Mouse (Mus musculus): ENCODE data around the gene Mpz. TPM values are rescaled to one million over a fixed set of nuclear protein-coding genes. Genes with fewer than 3 reads are reported as not detected.

The Mpz gene
- polyA plus RNA-seq (2012; rRNA removed): 15.9 and 24.9 TPM in 2 replicates

DNA sequence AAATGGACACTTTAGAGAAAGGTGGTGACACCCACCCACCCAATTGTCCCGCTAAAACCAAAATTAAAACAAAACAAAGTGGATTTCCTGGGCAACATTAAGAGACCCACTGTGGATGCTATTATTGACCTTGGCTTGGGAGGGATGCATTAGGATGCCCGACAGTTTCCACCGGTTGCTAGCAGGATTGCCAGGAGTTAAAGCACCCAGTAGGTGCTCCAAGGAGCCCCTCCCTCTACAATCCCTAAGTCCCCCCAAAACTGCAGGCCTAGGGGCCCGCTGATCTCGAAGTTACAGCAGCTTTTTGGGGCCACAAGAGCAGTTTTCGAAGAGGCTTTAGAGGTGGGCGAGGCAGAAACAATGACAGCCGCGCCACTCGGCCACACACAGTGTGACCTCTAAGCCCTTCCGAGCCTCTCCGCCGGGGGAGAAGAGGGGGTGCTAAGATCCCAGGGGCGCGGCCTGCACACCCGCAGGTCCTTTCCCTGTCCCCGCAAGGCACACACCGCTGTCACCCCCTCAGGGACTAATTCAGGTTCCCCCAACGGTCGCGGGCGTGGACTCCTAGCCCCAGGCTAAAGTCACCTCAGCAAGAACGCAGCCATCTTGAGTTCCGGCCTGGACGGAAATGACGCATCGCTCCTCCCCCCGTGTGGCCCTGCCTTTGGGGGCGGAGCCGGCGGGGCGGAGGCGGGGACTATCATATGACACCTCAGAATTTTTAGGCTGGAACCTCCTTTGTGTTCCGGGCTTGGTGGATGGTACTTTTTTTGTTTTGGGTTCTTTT lies at the start of gene Mpz, which contains the start of gene Sdhc:
Gene Mpz, plus strand, starts transcription at position 738 of the 787 bp plus-strand sequence.
Gene Sdhc, minus strand, starts transcription at position 630 of the 787 bp plus-strand sequence.
- DNase-seq: peak; percentile 98
- H3K4me1 ChIP-seq (ENCODE audit: control insufficient read depth, insufficient read depth, low read length): peaks cover 3% of the 10 kb centered on the region
- TF ChIP-seq POLR2A (IDR thresholded peaks at IDR 0.05; ENCODE audit: borderline replicate concordance, extremely low read depth, low read depth, low read length) (peak; percentile 97), CTCF (IDR thresholded peaks at IDR 0.05; ENCODE audit: insufficient read depth, low read length) (no peak)
- peak within 1 kb of the TSS; percentile 90 for H3K4me3 ChIP-seq (replicated peaks; ENCODE audit: extremely low read depth, low read depth, low read length)
- 1% methylated on average over 34 of the region's 34 CpGs for WGBS

DNA sequence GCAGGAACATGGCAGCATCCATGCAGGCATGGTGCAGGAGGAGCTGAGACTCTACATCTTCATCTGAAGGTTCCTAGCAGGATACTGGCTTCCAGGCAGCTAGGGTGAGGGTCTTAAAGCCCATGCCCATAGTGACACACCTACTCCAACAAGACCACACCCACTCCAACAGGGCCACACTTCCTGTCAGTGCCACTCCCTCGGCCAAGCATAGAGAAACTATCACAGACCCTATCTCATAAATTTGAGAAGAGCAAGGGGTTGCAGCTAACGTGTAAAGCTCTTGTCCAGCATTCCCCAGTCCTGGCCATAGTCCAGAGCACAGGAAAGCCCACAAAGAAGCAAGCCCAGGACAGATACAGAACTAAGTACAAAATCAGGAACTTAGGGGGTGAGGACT lies 49.5 kb upstream of the Mpz start:
- no peak overlapping the region for H3K4me3 ChIP-seq (replicated peaks; ENCODE audit: extremely low read depth, low read depth, low read length)
- no peak for DNase-seq
- 0 out of 2 replicates have a peak, but pooled peaks cover 3% of the 10 kb centered on the region for H3K4me1 ChIP-seq (ENCODE audit: control insufficient read depth, insufficient read depth, low read length)
- TF ChIP-seq CTCF (IDR thresholded peaks at IDR 0.05; ENCODE audit: insufficient read depth, low read length) (no peak), POLR2A (IDR thresholded peaks at IDR 0.05; ENCODE audit: borderline replicate concordance, extremely low read depth, low read depth, low read length) (no peak)
- 47% methylated on average over 2 of the region's 2 CpGs for WGBS

DNA sequence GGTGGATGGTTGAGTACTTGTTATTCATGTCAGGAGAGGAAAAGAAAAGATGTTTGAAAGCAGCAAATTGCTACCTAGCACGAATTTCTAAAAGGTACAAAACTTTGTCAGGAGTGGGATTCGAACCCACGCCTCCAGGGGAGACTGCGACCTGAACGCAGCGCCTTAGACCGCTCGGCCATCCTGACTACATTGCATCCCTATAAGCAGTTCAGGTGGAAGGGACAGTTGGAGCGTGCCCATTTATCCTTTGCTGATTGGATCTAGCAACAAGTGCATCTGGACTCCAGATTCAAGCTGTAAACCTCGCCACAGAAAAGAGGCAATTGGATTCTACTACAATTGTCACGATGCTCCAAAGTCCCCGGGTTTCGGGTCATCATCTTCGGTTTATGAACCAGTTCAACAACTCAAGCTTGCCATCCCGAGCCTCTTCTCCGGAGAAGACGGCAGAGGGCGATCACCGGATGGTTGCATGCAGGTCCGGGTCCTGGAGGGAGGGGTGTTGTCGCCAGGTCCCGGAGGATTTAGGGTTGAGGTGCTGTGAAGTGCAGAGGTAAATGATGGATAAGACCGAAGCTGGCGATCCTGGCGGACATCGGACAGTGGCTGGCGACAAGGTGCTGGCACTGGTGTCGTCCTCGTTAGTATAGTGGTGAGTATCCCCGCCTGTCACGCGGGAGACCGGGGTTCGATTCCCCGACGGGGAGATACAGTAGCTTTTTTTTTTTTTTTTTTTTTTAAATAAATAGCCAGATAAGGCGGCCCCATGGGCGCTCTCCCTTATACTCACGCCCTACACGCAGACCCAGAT lies 48.6 kb upstream of the Mpz start:
- TF ChIP-seq POLR2A (IDR thresholded peaks at IDR 0.05; ENCODE audit: borderline replicate concordance, extremely low read depth, low read depth, low read length) (no peak), CTCF (IDR thresholded peaks at IDR 0.05; ENCODE audit: insufficient read depth, low read length) (no peak)
- DNase-seq: peak; percentile 80
- under 1% methylated on average over 40 of the region's 40 CpGs for whole genome bisulfite sequencing
- H3K4me3 ChIP-seq (replicated peaks; ENCODE audit: extremely low read depth, low read depth, low read length): peak overlapping the region; percentile 89
- H3K4me1 ChIP-seq (ENCODE audit: control insufficient read depth, insufficient read depth, low read length): 0 out of 2 replicates have a peak, but pooled peaks cover 3% of the 10 kb centered on the region

DNA sequence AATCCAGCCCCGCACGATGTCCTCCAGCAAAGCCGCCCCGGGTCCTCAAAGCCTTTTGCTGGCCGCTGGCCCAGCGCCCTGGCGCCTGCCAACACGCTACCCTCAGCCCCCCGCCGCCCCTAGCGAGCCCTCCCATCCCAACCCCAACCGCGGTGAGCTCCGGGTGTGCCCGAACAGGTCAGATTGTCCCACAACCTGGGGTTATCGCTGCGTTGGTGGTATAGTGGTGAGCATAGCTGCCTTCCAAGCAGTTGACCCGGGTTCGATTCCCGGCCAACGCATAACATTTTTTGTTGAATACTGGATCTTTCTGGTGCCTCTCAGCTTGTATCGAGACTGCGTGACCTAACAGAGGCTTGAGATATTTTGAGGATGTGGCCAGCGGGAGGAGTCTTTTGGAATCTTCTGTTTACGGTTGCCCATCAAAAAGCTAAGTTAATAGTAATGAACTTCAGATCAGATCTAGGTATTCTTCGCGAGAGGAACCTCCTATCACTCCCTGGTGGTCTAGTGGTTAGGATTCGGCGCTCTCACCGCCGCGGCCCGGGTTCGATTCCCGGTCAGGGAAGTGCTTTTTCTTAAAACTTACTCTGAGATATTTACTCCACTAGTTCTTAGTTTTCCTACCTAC lies 47.8 kb upstream of the Mpz start:
- H3K4me1 ChIP-seq (ENCODE audit: control insufficient read depth, insufficient read depth, low read length): 0 out of 2 replicates have a peak, but pooled peaks cover 3% of the 10 kb centered on the region
- DNase-seq: peak; percentile 84
- under 1% methylated on average over 35 of the region's 35 CpGs for WGBS
- peak overlapping the region; percentile 89 for H3K4me3 ChIP-seq (replicated peaks; ENCODE audit: extremely low read depth, low read depth, low read length)
- TF ChIP-seq POLR2A (IDR thresholded peaks at IDR 0.05; ENCODE audit: borderline replicate concordance, extremely low read depth, low read depth, low read length): no peak
- no peak for TF ChIP-seq CTCF (IDR thresholded peaks at IDR 0.05; ENCODE audit: insufficient read depth, low read length)

DNA sequence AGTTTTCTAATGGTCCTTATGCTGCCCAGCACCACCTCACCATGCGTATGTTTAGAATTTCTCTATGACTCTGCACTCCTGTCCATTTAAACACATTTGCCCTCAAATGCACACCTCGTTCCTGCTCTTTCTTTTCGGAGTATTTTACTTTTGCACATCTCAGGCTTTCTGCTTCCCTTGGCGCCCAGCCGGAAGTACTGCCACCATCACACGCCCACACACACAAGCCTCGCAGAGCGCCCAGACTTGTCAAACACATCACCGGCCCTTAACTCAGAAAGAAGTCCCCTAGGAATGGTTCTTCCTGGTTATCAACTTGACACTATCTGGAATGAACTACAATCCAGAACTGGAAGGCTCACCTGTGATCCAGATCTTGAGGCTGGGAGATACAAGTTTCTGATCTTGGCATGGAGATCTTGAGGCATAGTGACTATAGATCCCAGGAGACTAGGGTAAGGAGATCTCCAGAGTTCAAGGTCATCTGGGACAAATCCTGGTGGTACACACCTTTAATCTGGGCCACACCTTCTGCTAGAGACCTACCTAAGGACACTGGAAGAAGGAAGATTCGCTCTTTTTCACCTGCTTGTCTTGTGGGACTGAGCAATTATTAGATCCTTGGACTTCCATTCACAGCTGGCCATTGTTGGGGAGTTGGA lies 47.2 kb upstream of the Mpz start:
- no peak for TF ChIP-seq POLR2A (IDR thresholded peaks at IDR 0.05; ENCODE audit: borderline replicate concordance, extremely low read depth, low read depth, low read length)
- no peak for TF ChIP-seq CTCF (IDR thresholded peaks at IDR 0.05; ENCODE audit: insufficient read depth, low read length)
- Histone ChIP-seq H3K4me1 (ENCODE audit: control insufficient read depth, insufficient read depth, low read length) (0 out of 2 replicates have a peak, but pooled peaks cover 3% of the 10 kb centered on the region), H3K4me3 (replicated peaks; ENCODE audit: extremely low read depth, low read depth, low read length) (peak overlapping the region; percentile 13)
- 23% methylated on average over 10 of the region's 10 CpGs for WGBS
- DNase-seq: no peak

DNA sequence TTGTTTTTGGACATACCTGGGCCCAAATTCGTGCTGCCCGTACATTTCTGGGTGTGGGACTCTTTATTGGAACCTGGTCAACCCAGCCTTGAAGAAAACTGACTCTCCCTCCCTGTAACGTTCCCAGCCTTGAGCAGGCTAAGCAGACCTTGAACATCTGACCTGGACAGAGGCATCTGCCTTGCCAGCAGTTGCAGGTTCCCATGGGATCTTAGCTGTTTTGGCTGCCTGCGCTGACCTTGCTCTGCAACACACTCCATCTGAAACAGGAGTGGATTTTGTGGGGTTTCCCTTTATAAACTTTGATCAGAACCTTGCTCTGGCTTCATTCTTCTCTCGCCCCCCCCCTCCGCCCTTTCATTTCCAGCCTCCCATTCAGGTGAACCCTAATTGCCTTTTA lies 45.3 kb upstream of the Mpz start:
- no peak for DNase-seq
- Histone ChIP-seq H3K4me3 (replicated peaks; ENCODE audit: extremely low read depth, low read depth, low read length) (no peak overlapping the region), H3K4me1 (ENCODE audit: control insufficient read depth, insufficient read depth, low read length) (0 out of 2 replicates have a peak, but pooled peaks cover 3% of the 10 kb centered on the region)
- TF ChIP-seq CTCF (IDR thresholded peaks at IDR 0.05; ENCODE audit: insufficient read depth, low read length): no peak
- no peak for TF ChIP-seq POLR2A (IDR thresholded peaks at IDR 0.05; ENCODE audit: borderline replicate concordance, extremely low read depth, low read depth, low read length)
- WGBS: 79% methylated on average over 6 of the region's 6 CpGs

DNA sequence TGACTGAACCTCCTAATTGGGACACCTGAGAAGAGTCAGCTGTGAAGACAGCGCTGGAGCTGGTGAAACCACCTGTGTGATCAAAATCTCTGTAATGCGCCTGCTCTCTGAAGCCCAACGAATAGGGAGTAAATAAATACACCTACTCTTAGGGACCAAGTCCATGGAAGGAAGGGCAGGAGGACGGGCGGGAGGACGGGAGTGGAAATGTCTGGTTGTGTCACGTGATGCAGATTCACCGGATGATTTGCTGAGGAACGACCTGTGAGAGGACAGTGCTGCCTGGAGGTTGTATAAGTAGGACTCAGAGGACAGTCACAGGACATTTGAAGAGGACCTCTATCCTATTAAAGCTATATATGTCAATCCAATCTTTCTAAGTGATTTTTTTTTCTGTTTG lies 40.9 kb upstream of the Mpz start:
- Histone ChIP-seq H3K4me1 (ENCODE audit: control insufficient read depth, insufficient read depth, low read length) (peaks cover 5% of the 10 kb centered on the region; the same call in 1 of the 2 replicates), H3K4me3 (replicated peaks; ENCODE audit: extremely low read depth, low read depth, low read length) (no peak overlapping the region)
- DNase-seq: no peak
- TF ChIP-seq CTCF (IDR thresholded peaks at IDR 0.05; ENCODE audit: insufficient read depth, low read length): no peak
- TF ChIP-seq POLR2A (IDR thresholded peaks at IDR 0.05; ENCODE audit: borderline replicate concordance, extremely low read depth, low read depth, low read length): no peak
- 63% methylated on average over 9 of the region's 9 CpGs for WGBS

DNA sequence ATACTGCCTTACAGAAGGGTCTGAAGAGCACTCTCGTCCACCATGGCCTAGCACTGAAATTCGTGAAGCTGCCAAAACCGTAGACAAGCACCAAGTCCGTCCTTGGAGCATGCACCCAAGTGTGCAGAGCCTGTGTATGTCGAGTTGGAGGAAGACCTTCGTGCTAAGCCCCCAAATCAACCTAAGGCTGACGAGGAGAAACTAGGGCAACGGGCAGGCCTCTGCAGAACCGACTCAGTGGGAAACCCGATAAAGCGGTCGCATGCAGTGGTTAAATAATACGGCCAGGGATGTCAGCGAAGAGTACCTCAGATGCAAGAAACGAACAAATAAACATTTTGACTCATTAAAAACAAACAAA lies 39.9 kb upstream of the Mpz start:
- DNase-seq: peak; percentile 21
- TF ChIP-seq POLR2A (IDR thresholded peaks at IDR 0.05; ENCODE audit: borderline replicate concordance, extremely low read depth, low read depth, low read length) (no peak), CTCF (IDR thresholded peaks at IDR 0.05; ENCODE audit: insufficient read depth, low read length) (no peak)
- H3K4me1 ChIP-seq (ENCODE audit: control insufficient read depth, insufficient read depth, low read length): peaks cover 5% of the 10 kb centered on the region; the same call in 1 of the 2 replicates
- peak overlapping the region; percentile 82 for H3K4me3 ChIP-seq (replicated peaks; ENCODE audit: extremely low read depth, low read depth, low read length)
- 24% methylated on average over 15 of the region's 15 CpGs for WGBS
